Mouse (Mus musculus) layer of hippocampus, postnatal 36 days (tissue): Measurements from ENCODE around the gene Dlgap4. TPM values are rescaled to one million over a fixed set of nuclear protein-coding genes. Genes with fewer than 3 reads are reported as not detected.

Experiments
- DNase-seq, 2 experiments: peaks; one replicate each; pipeline ENCODE4 v3.0.0; 2022
- total RNA-seq, 2 experiments: library from RNA; stranded (reverse); gene quantifications; 2 replicates each; pipeline ENCODE4 v1.2.3; 2021

The Dlgap4 gene
- total RNA-seq, 2 experiments from 2014 or later, result 197 to 198 TPM

DNA sequence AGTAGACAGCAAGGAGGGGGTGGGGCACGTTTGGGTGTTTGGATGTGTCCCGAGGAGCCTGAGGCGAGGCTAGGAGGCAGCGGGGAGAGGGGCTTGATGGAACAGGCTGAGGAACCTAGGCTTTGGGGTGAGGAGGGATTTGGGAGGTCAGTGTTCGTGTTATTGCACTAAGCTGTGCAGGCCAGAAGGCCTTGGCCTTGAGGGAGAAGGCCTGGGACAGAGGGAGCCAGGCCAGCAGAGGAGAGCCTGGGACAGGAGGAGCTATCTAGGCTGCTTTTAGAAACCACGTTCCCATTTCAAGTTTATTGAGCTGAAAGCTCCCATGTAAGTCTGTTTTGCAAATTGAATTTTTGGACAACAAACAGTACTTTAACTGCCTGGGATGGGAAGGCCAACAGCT, 46.5 kb downstream of the Dlgap4 start:
- no peak for DNase-seq

DNA sequence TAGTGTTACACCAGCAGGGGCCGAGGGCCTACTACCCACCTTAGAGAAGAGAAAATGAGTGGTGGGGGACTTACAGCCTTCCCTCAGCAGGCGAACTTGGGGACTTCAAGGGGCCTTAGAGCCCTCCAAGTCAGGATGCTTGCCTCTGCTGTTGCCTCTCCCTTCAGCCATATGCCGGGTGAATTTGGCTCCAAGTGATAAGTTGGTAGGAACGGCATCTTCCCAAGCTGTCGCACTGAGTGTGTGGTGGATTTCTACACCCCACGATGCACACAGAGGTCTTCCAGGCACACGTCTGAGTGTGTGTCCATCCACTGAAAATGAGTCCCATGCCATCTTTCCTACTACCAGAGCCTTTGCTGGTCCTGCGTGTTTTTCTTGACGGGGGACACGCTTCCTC, 49.7 kb downstream of the Dlgap4 start:
- no peak for DNase-seq

DNA sequence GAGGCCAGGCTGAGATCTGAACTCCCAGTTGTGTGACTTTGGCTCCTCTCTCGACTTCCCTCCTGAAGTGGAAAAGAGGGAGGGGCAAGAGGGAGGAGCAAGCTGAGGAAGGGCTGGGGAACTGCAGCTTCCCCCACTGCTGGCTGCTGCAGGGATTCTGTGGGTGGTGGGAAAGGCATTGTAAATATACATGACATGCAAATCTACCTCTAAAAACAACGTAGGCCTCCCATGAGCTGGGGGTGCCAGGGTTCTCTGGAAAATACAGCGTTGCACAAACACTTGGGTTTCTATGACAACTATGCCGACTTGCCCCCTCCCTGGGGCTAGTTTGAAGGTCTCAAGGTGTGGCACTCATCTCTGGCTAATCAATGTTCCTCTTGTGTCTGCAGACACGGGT, 50.9 kb downstream of the Dlgap4 start:
- DNase-seq, result peak in 1 of 2 experiments; percentile 36

DNA sequence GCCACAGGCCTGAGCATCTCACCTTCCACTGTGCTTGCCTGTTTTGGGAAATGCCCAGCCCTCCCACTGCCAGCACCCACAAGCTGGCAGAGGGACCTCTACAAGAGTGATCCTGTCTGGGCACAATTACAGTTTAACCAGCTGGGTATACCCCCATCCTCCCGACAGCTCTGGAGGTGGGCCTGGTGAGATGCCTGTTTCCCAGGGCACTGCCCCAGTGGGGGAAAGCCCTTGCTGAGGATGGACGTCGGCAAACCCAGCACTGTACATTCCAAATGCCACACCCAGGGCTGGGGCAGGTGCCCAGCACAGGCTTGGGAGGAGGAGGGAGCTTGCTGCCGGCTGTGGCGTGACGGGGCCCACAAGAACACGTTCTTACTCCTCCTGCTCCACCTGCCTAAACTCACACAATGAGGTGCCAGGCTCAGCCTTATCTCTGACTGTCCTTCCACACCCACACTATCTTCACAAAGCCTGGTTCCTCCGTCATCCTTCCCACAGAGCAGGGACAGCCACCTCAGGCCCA, 51.6 kb downstream of the Dlgap4 start:
- peak in 1 of 2 experiments; percentile 26 for DNase-seq

DNA sequence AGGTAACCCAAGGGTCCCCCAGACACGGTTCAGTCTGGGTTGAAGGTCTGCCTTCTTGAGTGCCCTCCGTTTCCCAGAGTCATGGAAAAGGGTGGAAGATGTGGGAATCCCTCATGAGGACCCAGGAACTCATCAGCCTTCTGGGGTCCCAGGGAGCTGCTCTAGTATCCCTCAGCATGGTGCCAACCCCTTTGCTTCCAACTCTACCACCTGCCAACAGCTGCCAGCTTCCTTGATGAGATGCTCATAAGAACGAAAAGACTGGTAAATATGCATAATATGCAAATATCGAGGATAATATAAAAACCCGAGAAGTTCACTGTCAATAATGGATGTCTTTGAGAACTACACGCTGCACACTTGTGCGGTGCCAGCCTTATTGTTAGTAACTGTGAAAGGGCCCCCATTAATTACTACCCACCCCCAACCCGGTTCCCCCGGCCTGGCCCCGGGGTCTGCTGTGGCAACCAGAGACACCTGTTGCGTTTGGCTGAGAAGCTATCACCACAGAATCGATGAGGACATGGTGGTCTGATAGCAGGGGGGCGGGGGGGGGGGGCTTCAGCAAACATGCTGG, 52.2 kb downstream of the Dlgap4 start:
- DNase-seq, result no peak

DNA sequence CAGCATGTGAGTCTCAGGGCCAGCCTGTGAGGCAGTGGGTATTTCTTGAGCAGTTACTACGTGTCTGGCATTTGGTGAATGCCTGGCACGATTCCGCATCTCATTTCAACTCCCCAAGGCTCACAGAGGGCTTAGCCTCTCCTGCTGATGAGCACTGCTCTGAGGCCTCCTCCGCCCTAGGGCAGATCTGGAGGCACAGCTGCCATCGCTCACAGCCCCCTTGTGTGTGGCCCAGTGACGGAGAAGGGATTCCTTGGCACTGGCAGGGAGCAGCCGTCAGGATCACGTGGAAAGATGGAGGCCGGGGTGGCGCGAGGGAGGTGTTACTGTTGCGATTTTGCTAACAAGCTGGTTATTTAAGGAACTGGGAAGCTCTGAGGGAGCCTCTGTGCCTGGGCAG, 52.7 kb downstream of the Dlgap4 start:
- peak; percentile 86 to 88 for DNase-seq

DNA sequence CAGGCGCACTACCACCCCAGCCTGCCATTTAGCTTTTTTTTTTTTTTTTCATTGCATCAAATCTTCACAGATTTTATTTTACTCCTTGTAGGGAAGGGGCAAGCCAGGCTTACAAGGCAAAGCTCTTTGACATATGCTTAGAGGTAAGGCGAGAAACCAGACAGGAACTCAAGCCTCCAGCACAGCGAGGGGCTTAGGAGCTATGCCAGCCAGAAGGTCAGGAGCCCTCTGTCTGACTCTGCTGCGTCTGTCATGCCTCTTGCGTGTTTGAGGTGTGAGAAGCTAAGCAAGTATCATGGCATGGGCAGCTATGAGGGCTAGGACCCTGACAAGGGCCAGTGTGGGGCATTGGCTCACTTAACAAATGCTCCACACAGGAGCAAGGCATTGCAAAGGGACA, 53.8 kb downstream of the Dlgap4 start:
- DNase-seq, result no peak

DNA sequence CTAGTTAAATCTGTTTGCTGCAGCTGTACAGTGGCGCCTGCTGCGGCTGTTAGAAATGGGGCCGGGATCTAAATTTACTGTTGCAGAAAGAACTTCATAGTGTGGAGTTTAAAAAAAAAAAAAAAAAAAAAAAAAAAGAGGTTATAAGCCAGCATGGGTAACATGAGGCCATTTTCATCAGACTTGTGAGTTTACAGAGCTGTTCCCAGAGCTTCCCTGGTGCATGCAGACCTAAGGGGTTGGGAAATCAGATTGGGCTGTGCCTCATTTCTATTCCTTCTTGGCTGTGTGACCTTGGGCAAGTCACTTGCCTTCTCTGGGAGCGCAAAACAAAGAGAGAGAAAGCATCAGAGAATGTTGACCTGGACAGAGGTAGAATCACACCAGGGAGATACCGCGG, 55.1 kb downstream of the Dlgap4 start:
- DNase-seq, result no peak

DNA sequence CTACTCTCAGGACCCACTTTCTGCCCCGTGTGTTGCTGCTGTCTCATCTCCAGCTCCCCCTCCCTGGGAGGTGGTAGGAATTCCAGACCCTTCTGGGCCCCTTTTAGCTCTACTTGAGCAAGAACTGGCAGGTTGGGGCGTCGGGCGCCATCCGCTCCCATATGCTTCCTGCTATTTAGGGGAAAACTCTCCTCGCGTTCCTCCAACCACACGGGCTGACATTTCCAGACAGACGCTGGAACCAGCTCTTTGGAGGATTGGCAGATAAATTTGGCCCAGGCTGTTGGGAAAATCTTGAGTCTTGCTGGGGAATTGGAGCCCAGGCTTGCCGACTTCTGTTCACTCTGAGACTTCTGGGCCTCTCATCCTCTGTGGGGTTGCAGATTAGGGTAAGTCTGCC, 59.8 kb downstream of the Dlgap4 start:
- peak; percentile 66 to 73 for DNase-seq

DNA sequence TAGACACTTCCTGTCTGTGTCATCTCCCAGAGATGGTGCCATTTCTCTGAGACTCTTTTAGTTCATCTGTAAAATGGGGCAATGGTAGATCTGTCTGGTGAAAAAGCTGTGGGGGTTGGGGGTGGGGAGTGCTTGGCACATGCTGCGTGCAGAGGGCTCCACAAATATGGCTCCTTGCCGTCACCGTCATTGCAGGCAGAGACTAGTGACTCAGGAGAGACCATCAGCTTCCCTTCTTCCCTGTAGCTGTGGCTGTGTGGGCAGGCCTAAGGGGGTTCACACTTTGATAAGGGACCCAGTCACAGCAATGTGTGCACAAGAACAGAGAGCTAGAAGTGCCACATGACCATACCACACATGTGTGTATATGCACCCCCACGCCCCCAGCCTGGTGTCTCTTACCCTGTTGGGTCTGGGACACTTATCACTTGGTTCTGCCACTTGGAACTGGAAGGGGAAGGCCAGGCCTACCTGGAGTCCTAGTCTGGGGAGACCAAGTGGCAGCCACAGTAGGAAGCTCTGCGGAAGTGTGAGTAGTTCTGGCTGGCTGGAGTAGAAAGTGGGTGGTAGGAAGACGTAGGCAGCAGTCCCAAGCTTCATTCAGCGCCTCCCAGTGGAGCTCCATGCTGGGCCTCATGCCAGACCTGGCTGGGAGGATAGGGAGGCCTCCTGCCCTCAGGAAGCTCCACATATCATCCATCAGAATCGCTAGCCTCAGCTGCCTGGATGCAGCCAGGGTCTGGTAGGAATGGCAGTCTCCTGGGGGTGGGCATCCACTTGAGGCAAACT, 60.6 kb downstream of the Dlgap4 start:
- DNase-seq, result no peak

DNA sequence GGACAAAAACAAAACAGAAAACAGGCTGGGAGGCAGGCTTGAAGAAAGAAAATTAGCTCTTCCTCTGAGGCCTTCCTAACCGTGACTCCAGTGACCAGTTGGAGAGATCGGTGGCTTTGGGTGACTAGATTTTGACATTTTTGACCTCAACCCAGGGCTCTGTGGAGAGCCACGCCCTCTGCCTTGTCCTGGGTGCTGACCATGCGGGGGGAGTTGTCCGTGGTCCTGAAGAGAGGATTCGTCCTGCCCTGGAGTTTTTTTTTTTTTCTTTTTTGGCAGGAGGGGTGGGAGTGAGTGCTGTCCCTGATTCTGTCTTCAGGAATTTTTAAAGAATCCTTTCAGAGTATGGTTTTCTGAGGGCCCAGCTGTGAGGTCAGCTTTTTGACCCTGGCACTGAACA, 63.4 kb downstream of the Dlgap4 start:
- no peak for DNase-seq

DNA sequence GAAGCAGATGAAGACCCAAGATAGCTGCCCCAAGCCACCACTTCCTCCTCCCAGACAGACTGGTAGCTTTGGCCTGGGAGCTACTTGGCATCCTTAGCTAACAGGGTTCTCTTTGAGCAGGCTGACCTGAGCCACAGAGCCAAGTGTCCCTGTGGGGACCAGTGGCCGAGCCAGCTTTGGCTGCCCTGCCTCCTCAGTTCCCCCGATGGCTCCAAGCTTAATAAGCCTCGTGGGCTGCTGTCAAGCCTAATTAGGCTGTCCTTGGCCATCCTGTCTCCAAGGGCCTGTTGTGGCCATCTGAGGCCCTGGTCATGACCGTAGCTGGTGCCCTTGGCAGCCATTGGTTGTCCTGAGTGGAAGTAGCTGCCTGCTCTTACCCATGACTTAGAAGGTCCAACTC, 64.6 kb downstream of the Dlgap4 start:
- DNase-seq, result no peak

DNA sequence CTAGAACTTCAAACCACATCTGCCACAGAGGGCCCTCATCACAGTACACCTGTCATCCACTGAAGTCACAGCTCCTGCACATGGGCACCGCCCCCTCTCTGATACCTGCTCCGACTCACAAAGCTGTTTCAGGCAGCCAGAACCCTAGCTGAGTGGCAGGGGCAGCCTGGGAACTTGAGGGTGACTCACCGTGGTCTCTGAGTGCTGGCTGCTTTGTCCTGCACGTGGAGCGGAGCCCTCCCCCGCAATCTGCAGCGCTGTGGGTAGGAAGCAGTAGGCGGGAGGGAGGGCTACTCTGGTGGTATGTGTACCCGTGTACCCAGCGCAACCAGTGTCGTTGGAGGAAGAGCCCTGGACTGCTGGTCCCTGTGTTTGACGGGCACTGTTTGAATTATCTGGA, 69.5 kb downstream of the Dlgap4 start:
- no peak for DNase-seq

DNA sequence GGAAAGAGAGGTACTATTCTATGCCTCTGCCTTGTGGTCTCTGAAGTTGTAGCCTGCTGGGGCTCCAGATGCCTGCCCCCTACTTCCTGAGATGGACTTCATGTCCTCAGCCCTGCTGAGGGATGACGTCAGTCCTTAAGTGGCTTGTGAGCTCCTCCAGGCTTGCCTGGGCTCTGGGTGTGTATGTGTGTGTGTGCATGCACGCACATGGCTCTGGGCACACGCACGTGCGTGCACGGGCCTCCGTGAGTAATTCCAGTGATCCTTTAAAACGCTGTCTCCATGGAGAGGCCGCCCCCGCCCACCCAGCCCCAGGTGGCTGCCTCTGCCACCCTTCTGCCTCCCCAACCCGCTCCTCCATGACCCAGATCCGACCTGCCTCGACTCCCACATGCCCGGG, 72.5 kb downstream of the Dlgap4 start:
- DNase-seq, result no peak

DNA sequence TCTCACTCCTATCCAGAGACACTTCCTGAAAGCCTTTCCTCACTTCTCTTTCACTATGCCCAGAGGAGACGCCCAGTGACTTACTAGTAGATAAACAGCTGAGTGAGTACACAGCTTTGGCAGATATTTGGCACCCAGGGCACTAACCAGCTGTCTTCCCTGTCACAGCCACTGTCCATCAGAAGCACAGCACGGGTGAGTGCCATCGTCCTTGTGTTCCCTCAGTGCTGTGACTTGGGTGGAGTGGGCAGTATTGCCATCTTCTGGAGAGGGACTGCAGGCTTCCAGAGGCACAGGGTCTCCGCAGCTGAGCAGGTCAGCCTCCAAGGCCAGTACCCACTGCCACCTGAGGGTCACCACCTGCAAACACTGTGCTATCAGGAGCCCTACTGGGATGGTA, 73.2 kb downstream of the Dlgap4 start:
- DNase-seq, result no peak

DNA sequence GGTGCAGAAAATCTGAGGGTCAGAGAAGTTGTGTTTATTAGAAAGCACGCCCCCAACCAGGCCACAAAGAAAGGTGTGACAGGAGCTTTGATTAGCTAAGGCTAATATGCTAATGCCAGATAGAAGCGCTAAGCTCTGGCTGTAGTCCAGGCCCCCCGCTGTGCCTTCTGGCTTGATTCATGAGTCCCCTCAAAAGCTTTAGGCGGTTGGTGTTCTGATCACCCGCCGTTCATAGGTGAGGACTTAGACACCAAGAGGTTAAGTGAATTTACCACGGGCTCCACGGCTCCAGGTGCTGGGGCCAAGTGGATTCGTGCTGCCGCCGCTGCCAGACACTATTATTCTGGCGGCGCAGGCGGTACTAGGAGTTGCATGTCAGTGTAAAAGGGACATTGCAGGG, 75.1 kb downstream of the Dlgap4 start:
- no peak for DNase-seq

DNA sequence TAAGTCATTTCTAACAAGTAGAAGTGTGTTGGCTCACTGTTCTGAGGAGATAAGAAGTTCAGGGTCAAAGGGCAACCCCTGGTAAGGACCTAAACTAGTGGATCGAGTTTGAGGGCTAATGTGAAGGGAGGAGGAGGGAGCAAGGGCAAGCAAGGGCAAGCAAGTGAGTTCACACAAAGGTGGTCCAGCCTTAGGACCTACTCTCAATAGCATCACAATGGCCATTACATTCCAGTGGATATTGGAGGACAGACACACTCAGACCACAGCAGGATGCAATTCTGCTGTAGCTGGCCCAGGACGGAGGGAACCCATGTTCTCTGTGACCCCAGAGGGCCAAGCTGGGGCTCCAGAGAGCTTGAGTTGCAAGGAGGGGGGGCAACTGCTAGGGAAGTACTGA, 77.3 kb downstream of the Dlgap4 start:
- no peak for DNase-seq

DNA sequence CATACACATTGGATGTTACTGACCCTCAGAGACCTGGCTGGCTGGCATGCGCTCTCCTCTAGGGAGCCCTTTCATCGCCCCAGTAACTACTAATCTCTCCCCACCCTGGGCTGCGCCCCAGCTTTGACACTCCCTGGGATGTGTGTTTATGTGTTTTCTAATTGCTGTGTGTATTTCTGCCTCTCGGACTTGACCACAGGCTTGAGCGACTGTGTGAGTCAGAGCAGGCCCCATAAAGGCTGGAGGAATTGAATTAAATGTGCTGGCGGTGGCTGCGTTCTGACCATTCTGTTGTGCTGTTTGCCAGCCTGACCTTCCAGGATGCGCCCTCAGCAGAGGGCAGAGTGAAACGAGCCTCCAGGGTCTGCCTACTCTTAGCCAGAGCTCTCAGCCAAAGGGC, 78.2 kb downstream of the Dlgap4 start:
- no peak for DNase-seq

DNA sequence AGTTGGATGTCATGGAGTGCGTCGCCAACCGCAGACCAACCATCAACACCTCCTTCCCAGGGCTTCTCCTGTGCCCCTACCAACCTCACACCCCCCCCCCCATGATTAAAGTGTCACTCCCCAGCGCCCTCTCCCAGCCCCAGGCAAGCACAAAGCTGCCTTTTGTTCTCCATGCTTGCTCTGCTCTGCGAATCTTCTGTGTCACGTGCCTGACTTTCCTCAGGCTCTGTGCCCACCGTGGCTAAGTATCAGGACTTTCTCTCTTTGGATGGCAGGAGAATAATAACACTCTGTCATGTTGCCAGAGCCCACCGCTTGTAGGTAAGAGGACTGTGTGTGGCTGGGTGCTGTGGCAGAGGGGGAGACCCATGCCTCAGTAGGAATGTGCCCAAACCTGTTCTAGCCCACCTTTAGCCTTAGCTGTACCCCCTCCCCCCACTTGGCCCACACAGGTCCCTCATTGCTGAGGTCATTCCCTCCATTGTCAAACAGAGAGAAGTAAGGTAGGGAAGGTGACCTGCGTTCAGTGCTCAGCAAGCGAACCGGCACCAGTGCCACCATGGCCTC, 79.8 kb downstream of the Dlgap4 start:
- no peak for DNase-seq

DNA sequence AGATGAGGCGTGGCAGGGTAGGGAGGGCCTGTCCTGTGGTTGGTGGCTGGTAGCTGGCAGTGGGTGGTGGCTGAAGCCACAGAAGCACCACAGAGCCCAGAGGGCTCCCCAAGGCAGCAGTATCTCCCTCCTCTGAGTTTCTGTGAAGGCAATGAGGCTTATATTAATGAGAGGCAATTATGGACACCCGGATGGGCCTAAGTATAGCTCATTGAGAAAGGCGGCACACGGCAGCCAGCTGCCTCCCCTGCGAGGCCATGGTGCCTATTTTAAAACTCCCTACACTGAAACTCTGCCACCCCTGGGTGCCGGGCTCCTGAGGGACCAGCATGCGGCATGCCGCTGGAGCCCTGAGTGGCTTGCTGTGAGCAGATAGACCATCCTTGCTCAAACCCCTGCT, 83.8 kb downstream of the Dlgap4 start:
- no peak for DNase-seq

DNA sequence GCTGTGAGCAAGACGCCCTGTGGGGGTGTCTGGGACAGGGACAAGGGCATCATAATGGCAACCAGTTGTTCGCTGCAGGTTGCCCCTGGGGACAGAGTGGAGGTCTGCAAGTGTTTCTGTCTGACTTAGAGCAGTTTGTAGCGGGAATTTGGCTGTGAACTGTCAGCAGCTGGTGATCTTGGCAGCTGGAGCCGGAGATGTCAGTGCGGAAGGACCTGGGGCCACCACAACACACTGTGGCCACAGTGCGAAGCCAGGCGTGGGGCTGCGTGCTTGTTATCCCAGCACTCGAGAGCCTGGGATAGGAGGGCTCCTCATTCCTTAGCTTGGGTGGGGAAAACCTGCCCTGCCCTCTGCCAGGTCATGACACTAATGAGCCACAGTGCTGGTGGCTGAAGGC, 84.7 kb downstream of the Dlgap4 start:
- no peak for DNase-seq

DNA sequence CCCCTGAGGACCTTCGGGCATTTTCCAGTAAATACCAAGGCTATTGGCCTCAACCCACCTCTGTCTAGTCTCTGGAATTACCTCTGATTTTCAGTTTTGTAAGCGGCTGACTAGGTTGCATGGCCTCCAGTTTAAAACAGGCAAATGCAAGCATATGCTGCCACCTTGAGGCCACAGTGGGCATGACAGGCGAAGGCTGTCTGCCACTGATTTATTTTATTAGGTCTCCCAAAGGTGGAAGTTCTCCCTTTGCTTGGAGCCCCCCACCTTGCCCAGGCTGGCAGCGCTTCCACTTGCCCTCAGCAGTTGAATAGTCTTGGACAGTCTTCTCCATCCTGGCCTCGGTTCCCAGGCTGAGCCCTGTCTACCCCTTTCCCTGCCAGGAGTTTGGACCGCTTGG, 92.0 kb downstream of the Dlgap4 start:
- peak; percentile 83 to 87 for DNase-seq

DNA sequence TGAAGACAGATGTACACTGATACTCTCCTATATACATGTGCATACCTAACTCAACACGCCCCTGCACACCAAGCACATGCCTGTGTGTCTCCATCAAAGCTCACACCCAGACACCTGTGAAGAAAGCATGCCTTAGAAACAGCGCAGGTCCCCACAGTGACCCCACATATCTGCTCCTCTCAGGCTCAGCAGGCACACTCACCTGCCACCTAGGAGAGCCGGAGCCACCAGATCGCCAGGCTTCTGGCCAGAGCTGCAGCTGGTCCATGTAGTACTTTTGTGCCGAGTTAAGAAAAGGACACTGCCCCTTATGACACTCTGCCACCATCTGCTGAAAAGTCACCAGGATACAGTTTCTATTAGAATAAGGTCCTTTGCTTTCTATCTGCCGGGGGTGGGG, 103.2 kb downstream of the Dlgap4 start:
- no peak for DNase-seq
